Mouse (Mus musculus) G1E (cell line): ENCODE results near the gene Zc3h10.

ENCODE experiments used
- CTCF ChIP-seq: IDR thresholded peaks from 2 replicates; pipeline ENCODE4 v1.5.1; 2012; ENCODE audit warnings: low read depth, low read length, inconsistent platforms, mixed read lengths
- GATA1 ChIP-seq: IDR thresholded peaks from 2 replicates; pipeline ENCODE4 v1.6.1; 2012; ENCODE audit warnings: borderline replicate concordance, low read length, inconsistent platforms, mixed read lengths
- POLR2AphosphoS5 ChIP-seq: IDR thresholded peaks from 2 replicates; pipeline ENCODE4 v1.6.1; 2012; ENCODE audit warnings: low read depth, low read length, inconsistent platforms; ENCODE audit not compliant: insufficient replicate concordance

DNA sequence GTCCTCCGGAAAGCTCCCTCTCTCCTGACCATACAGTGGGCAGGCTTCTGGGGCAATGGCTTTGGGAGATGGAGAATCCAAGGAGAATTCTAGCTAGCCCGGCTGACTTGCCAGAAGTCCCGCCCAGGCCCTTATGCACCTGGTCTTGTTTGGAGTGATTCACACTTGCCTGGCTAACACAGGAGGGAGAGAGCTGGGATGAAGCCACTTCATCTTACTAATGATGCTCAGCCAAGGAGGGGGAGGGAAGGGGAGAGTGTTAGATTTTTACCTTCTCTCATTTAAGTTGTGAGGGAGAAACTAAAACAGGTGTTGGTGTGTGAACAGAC is 2.0 kb downstream of the Zc3h10 start:
- no peak for TF ChIP-seq CTCF
- no peak for TF ChIP-seq GATA1
- no peak for TF ChIP-seq POLR2AphosphoS5
